In the genomic region with DNA sequence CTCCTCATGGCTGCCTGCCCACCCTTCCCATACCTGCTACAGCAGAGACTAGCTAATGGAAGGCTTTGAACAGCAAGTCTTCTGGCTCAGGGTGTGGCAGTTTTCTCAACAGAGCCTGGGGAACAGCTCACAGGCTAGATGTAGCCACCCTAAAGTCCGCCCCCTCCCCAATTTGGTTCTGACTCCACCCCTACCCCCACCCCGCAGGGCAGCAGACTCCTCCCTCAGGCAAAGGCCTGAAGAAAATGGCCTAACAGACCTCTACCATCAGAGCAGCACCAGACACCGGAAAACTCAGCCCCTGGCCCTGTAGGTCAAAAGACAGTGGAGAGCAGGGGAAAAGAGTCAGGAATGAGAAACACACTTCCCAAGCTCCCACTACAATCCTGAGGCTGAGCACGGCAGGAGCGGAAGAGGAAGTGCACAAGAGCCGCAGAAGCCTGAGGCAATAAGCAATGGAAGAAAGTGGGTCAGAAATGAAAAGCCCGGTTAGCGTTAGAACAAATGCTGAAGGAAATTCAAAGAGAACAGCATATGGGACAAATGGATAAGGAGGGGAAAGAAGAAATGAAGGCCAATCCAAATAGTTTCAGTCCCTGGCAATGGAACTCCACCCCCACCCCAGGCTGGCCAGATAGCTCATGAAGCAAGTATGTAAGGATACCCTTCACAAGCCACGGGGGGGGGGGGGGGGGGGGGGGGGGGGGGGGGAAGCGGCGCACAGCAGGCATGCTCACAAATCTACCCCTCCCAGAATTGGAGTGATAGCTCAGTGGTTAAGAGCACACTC, we compare ENCODE assay signal across 9 mouse cellular contexts. TPM values are rescaled to one million over a fixed set of nuclear protein-coding genes. Genes with fewer than 3 reads are reported as not detected.
DNase-seq lines count a peak whose midpoint lies in the region; ATAC-seq and TF ChIP-seq lines count a peak whose summit lies in the region.
"Had no signal": no experiment of that assay in that cellular context is flagged by ENCODE, and none has a peak within 500 bp of the region (broad histone marks: within the 10 kb centered on the region; RNA-seq: fewer than 3 reads in every experiment).

No protein-coding gene starts in this region.

- TF ChIP-seq CTCF in cerebellum, adult 2 months (IDR thresholded peaks at IDR 0.05; ENCODE audit: borderline replicate concordance, insufficient read depth, low read depth, low read length), result no peak

- no peak for ATAC-seq in lung, embryonic 16.5 days (ENCODE audit: low read depth)
- ATAC-seq in limb, embryonic 11.5 days (ENCODE audit: insufficient number of reproducible peaks, low FRiP score, low TSS enrichment, low read depth), result no peak; the same call in 1 of the 2 replicates
- no peak for ATAC-seq in stomach, embryonic 16.5 days (ENCODE audit: insufficient read depth, low FRiP score)
- no peak for ATAC-seq in erythroid progenitor cell, adult 5-6 weeks (replicated peaks; ENCODE audit: low FRiP score, poor library complexity, severe bottlenecking)

- no peaks in the 10 kb centered on the region for H3K36me3 ChIP-seq in lung, embryonic 16.5 days (ENCODE audit: control insufficient read depth, insufficient read depth, low read length)
- no peaks in the 10 kb centered on the region for H3K36me3 ChIP-seq in limb, embryonic 11.5 days (ENCODE audit: control insufficient read depth, insufficient read depth, low read length)
- no peaks in the 10 kb centered on the region for H3K36me3 ChIP-seq in stomach, embryonic 16.5 days (ENCODE audit: control insufficient read depth, insufficient read depth, low read length)

- H3K4me3 ChIP-seq in cerebellum, adult 2 months (replicated peaks; ENCODE audit: insufficient read depth, low read depth, low read length), result no peak overlapping the region
- no peak overlapping the region for H3K4me3 ChIP-seq in lung, embryonic 16.5 days (ENCODE audit: low read length)
- no peak overlapping the region for H3K4me3 ChIP-seq in limb, embryonic 11.5 days (ENCODE audit: low read depth, low read length)
- H3K4me3 ChIP-seq in stomach, embryonic 16.5 days (replicated peaks; ENCODE audit: low read length), result no peak overlapping the region

- no peaks in the 10 kb centered on the region for H3K9me3 ChIP-seq in lung, embryonic 16.5 days (ENCODE audit: control insufficient read depth, low read length)
- H3K9me3 ChIP-seq in limb, embryonic 11.5 days (ENCODE audit: control insufficient read depth, low read length), result no peaks in the 10 kb centered on the region
- no peaks in the 10 kb centered on the region for H3K9me3 ChIP-seq in stomach, embryonic 16.5 days (replicated peaks; ENCODE audit: control insufficient read depth, low read length)

- no peak overlapping the region for H3K4me2 ChIP-seq in lung, embryonic 16.5 days (ENCODE audit: low read depth, low read length)
- no peak overlapping the region for H3K4me2 ChIP-seq in limb, embryonic 11.5 days (ENCODE audit: low read depth, severe bottlenecking)
- peak overlapping the region; percentile 20; the same call in 1 of the 2 replicates for H3K4me2 ChIP-seq in stomach, embryonic 16.5 days (ENCODE audit: low read depth, low read length)

- DNase-seq in cerebellum, adult 2 months, result no peak
- DNase-seq in cerebellum, adult 9-10 months, result no peak
- DNase-seq in lung, postnatal 14 days, result no peak
- peak; percentile 34 for DNase-seq in limb, embryonic 11.5 days (ENCODE audit: low spot score)
- DNase-seq in c-Kit-positive CD71-positive TER-119-positive erythroid progenitor cells, embryonic 14.5 days (ENCODE audit: low spot score), result no peak

- no peaks in the 10 kb centered on the region for H3K27me3 ChIP-seq in cerebellum, adult 2 months (ENCODE audit: control insufficient read depth, insufficient read depth, low read length)
- no peaks in the 10 kb centered on the region for H3K27me3 ChIP-seq in lung, embryonic 16.5 days (ENCODE audit: control insufficient read depth, insufficient read depth, low read depth, low read length)
- no peaks in the 10 kb centered on the region for H3K27me3 ChIP-seq in limb, embryonic 11.5 days (ENCODE audit: control insufficient read depth, insufficient read depth, low read length)
- H3K27me3 ChIP-seq in stomach, embryonic 16.5 days (ENCODE audit: control insufficient read depth, insufficient read depth, low read length), result no peaks in the 10 kb centered on the region

- TF ChIP-seq POLR2A in cerebellum, adult 2 months (IDR thresholded peaks at IDR 0.05; ENCODE audit: borderline replicate concordance, insufficient read depth, low read length), result no peak

- peaks cover 63% of the 10 kb centered on the region for H3K4me1 ChIP-seq in cerebellum, adult 2 months (ENCODE audit: control insufficient read depth, insufficient read depth, low read length)
- H3K4me1 ChIP-seq in lung, embryonic 16.5 days (replicated peaks; ENCODE audit: control insufficient read depth, insufficient read depth, low read length), result peaks cover 62% of the 10 kb centered on the region
- H3K4me1 ChIP-seq in limb, embryonic 11.5 days (ENCODE audit: control insufficient read depth, insufficient read depth, low read length), result peaks cover 24% of the 10 kb centered on the region
- H3K4me1 ChIP-seq in stomach, embryonic 16.5 days (ENCODE audit: control insufficient read depth, insufficient read depth, low read length), result peaks cover 52% of the 10 kb centered on the region

- 32% methylated on average over 10 of the region's 11 CpGs for WGBS in cerebellum, adult 2 months
- WGBS in lung, embryonic 16.5 days, result 35% methylated on average over 10 of the region's 11 CpGs
- WGBS in limb, embryonic 11.5 days, result 24% methylated on average over 10 of the region's 11 CpGs
- WGBS in stomach, embryonic 16.5 days, result 33% methylated on average over 10 of the region's 11 CpGs

- H3K27ac ChIP-seq in cerebellum, adult 2 months (ENCODE audit: insufficient read depth, low read length), result peak overlapping the region; percentile 58
- H3K27ac ChIP-seq in lung, embryonic 16.5 days (ENCODE audit: low read length), result peak overlapping the region; percentile 25
- no peak overlapping the region for H3K27ac ChIP-seq in limb, embryonic 11.5 days (replicated peaks; ENCODE audit: low read depth, low read length)
- peak overlapping the region; percentile 63 for H3K27ac ChIP-seq in stomach, embryonic 16.5 days (ENCODE audit: low read length)

- H3K9ac ChIP-seq in lung, embryonic 16.5 days (ENCODE audit: low read length), result peak overlapping the region; percentile 0; the same call in 1 of the 2 replicates
- H3K9ac ChIP-seq in limb, embryonic 11.5 days (ENCODE audit: low read length), result no peak overlapping the region
- peak overlapping the region; percentile 36; the same call in 1 of the 2 replicates for H3K9ac ChIP-seq in stomach, embryonic 16.5 days (ENCODE audit: low read length)

RNA-seq across cellular contexts. Expression of gene E030018B13Rik, which starts 8.0 kb away (rescaled TPM):
- not detected in 2 replicates for polyA plus RNA-seq in cerebellum, adult 2 months (2012; rRNA removed)
- polyA plus RNA-seq in lung, embryonic 16.5 days (2015; fragmentation: Nextera tagmentation; extraction: Ambion mirVana), result not detected in 2 replicates
- not detected in 2 replicates for polyA plus RNA-seq in limb, embryonic 11.5 days (2014; fragmentation: Nextera tagmentation; extraction: Ambion mirVana)
- polyA plus RNA-seq in stomach, embryonic 16.5 days (2015; fragmentation: Nextera tagmentation; extraction: Ambion mirVana), result not detected in 2 replicates
- total RNA-seq in erythroid progenitor cell, adult 5-6 weeks (2015; ENCODE audit: low replicate concordance), result not detected in 2 replicates
- not detected in 2 replicates for total RNA-seq in erythroid progenitor cell, adult 5-6 weeks (2017; ENCODE audit: low replicate concordance)
- total RNA-seq: common myeloid progenitor, adult 5-6 weeks had no signal

RNA-seq across cellular contexts. Expression of gene Klf13, which starts 30.0 kb away (rescaled TPM):
- polyA plus RNA-seq in cerebellum, adult 2 months (2012; rRNA removed), result 60.8 and 68.9 TPM in 2 replicates
- polyA plus RNA-seq in lung, embryonic 16.5 days (2015; fragmentation: Nextera tagmentation; extraction: Ambion mirVana), result 39.0 and 40.1 TPM in 2 replicates
- polyA plus RNA-seq in limb, embryonic 11.5 days (2014; fragmentation: Nextera tagmentation; extraction: Ambion mirVana), result 18.3 and 18.8 TPM in 2 replicates
- 29.1 and 30.8 TPM in 2 replicates for polyA plus RNA-seq in stomach, embryonic 16.5 days (2015; fragmentation: Nextera tagmentation; extraction: Ambion mirVana)
- total RNA-seq in erythroid progenitor cell, adult 5-6 weeks (2015; ENCODE audit: low replicate concordance), result 41.8 and 46.9 TPM in 2 replicates
- 53.8 and 60.1 TPM in 2 replicates for total RNA-seq in erythroid progenitor cell, adult 5-6 weeks (2017; ENCODE audit: low replicate concordance)
